Mouse (Mus musculus) neutrophil, adult 83 days (primary cell): ENCODE measurements around the gene Clec4n. TPM values are rescaled to one million over a fixed set of nuclear protein-coding genes. Genes with fewer than 3 reads are reported as not detected.

Source experiments
- total RNA-seq, 2 experiments: library from RNA; stranded (reverse); gene quantifications; one replicate each; pipeline ENCODE4 v1.2.4; 2023

Clec4n gene
- 1 to 10 TPM; 2.8 to 3.1 TPM for total RNA-seq

DNA sequence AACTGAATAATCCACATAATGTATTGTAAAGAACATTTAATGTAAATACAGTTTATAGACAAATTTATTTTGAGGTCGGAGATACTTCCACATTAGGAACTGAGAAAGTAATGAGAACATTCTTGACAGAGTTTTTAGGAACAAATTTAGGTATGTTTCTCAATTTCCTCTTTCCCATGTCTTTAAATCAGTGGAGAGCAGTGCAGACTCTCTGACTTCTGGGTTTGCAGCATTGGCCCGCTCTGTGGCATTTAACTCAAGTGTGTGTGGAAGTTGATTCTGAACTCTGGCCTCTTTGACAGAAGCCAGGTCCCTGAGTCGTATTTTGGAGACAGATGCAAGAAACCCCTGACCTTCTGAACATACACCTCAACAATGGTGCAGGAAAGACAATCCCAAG lies at the start of gene Clec4n:
Gene Clec4n, plus strand, starts transcription at position 200 of the 400 bp plus-strand sequence.

DNA sequence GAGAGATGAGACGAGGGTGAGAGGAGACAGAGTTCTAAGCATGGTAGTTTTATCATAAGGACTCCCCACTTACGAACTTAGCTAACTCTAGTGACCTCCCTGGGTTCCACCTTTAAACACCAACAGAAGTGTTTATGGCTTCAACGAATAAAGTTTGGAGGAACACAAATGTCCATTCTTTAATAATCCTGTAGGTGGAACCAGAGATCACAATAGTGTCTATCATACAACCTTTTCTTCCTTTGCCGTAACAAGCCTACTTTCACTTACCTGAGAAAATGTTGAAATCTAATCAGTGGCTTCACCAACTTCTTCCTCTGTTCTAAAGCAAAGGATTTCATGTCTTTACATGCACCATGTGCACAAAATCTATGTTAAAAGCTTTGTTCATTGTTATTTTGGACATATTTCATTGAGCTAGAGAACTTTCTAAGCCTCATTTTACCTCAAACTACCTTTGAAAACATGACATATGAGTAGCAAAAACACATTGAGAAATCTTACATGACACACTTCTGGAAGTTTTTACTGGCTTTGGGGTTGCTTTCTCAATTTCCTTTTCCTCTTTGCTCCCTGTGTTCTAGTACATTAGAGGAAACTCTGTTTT lies 32.0 kb downstream of the Clec4n start, which contains the start of gene Clec4d:
Gene Clec4d, plus strand, starts transcription at position 557 of the 607 bp plus-strand sequence.

DNA sequence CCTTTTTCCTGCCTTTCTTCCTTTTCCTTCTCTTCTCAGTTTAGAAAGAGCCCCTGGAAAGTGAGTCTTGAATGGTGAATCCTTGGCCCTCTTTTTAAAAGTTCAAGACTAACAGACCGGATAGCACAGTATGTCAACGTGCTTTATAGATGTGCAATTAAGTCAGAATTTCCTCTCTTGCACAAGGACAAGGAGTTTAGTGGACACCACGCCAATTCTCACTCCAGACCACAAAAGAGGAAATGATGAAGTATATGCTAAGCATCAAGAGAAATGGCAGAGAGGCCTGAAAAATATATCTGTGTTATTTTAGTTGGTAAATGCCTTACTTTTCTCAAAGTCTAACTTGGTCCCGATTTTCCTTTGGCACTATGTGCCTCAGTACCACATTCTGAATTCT lies 60.1 kb downstream of the Clec4n start, which contains the start of gene Clec4e:
Gene Clec4e, minus strand, starts transcription at position 118 of the 400 bp plus-strand sequence.

Other genes starting within 250 kb of the Clec4n start
- 1 to 10 TPM; 1.5 to 1.9 TPM for gene Clec4a4, start 239.5 kb upstream of the Clec4n start, total RNA-seq
- gene Clec4b1, start 179.9 kb upstream of the Clec4n start, total RNA-seq: 1 to 10 TPM; 3.7 to 4.4 TPM
- gene Clec4a2, start 123.4 kb upstream of the Clec4n start, total RNA-seq: 100 to 1,000 TPM; 212 to 236 TPM
- 10 to 100 TPM in 1 of 2 experiments, 1 to 10 TPM in 1; 9.6 to 12.2 TPM for gene Clec4b2, start 57.0 kb upstream of the Clec4n start, total RNA-seq
- gene Clec4d, start 32.3 kb downstream of the Clec4n start, total RNA-seq: 100 to 1,000 TPM; 103 to 128 TPM
- 100 to 1,000 TPM; 206 to 213 TPM for gene Clec4e, start 60.0 kb downstream of the Clec4n start, total RNA-seq
- not detected for gene Vmn2r19, start 78.5 kb downstream of the Clec4n start, total RNA-seq
- gene Vmn2r20, start 188.3 kb downstream of the Clec4n start, total RNA-seq: not detected